Mouse (Mus musculus): Measurements from ENCODE around the gene Samhd1.
A peak's percentile ranks its signal among the peaks of the same experiment; 100 is the strongest.

DNA sequence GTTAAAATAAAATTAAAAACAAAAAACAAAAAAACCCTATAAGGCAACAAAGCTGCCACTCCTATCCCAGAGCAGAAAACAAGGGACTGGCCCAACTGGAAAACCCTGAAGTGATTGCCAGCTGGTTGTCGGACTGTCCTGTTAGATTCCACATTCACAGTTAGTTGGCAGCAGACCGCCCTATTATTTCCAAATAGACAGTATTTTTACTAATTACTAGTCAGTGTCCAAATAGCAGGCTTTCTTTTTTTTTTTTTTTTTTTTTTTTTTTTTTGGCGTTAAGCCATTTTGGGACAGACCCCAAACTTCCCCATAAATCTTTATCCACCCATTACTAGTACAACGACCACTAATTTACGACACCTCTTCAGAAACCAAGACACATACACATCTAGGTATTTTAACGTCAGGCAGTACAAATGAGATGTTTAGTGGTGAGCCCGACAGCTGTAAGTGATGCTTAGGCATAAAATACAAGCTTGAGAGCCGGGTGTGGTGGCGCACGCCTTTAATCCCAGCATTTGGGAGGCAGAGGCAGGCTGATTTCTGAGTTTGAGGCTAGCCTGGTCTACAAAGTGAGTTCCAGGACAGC lies 560 bp upstream of the Samhd1 start:
- TF ChIP-seq GABPA (IDR thresholded peaks at IDR 0.05; ENCODE audit: insufficient replicate concordance, low read depth, low read length) (no peak), ZKSCAN1 (IDR thresholded peaks at IDR 0.05; ENCODE audit: borderline replicate concordance, low read depth, low read length) (no peak), E2F4 (IDR thresholded peaks at IDR 0.05; ENCODE audit: insufficient replicate concordance, low read depth, low read length) (no peak), POLR2A (IDR thresholded peaks at IDR 0.05; ENCODE audit: low read depth, low read length) (no peak), POLR2AphosphoS2 (IDR thresholded peaks at IDR 0.05; ENCODE audit: low read depth, low read length) (no peak), EP300 (IDR thresholded peaks at IDR 0.05; ENCODE audit: low read length) (0 out of 2 replicates have a peak, but pooled peaks have one; percentile 4), ZMIZ1 (IDR thresholded peaks at IDR 0.05; ENCODE audit: low read depth, low read length) (no peak), MAX (IDR thresholded peaks at IDR 0.05; ENCODE audit: low read length) (no peak)

All from CH12.LX (cell line).